Mouse (Mus musculus) lung, embryonic 16.5 days (tissue): ENCODE results near the gene Mark3. TPM values are rescaled to one million over a fixed set of nuclear protein-coding genes. Genes with fewer than 3 reads are reported as not detected.
A peak's percentile ranks its signal among the peaks of the same experiment; 100 is the strongest.

Experiments used
- ATAC-seq: fragments of 200-750 bp; cut with Nextera tagmentation; 2 replicates; pipeline ENCODE4 v1.8.0; 2017; ENCODE audit warnings: low read depth, mild to moderate bottlenecking, moderate library complexity
- H3K27ac ChIP-seq: fragments of 300-500 bp; sonication (generic); 2 replicates; pipeline ENCODE4 v1.5.1; 2014; ENCODE audit warnings: mild to moderate bottlenecking, control low read depth, low read length
- H3K27me3 ChIP-seq: fragments of 300-500 bp; sonication (generic); 2 replicates; pipeline ENCODE4 v1.6.1; 2014; ENCODE audit warnings: low read depth, low read length, mixed read lengths; ENCODE audit not compliant: control insufficient read depth, insufficient read depth
- H3K36me3 ChIP-seq: fragments of 300-500 bp; sonication (generic); 2 replicates; pipeline ENCODE4 v1.6.1; 2014; ENCODE audit warnings: low read length; ENCODE audit not compliant: control insufficient read depth, insufficient read depth
- H3K4me1 ChIP-seq: fragments of 300-500 bp; sonication (generic); replicated peaks from 2 replicates; pipeline ENCODE4 v1.6.1; 2014; ENCODE audit warnings: low read length, mixed read lengths; ENCODE audit not compliant: control insufficient read depth, insufficient read depth
- H3K4me2 ChIP-seq: fragments of 300-500 bp; sonication (generic); 2 replicates; pipeline ENCODE4 v1.6.1; 2014; ENCODE audit warnings: low read depth, low read length, control low read depth
- H3K4me3 ChIP-seq: fragments of 300-500 bp; sonication (generic); 2 replicates; pipeline ENCODE4 v1.5.1; 2014; ENCODE audit warnings: mild to moderate bottlenecking, low read length, control low read depth
- H3K9ac ChIP-seq: fragments of 300-500 bp; sonication (generic); 2 replicates; pipeline ENCODE4 v1.6.1; 2014; ENCODE audit warnings: low read length, control low read depth
- H3K9me3 ChIP-seq: fragments of 300-500 bp; sonication (generic); 2 replicates; pipeline ENCODE4 v1.6.1; 2016; ENCODE audit warnings: low read length; ENCODE audit not compliant: control insufficient read depth
- WGBS: fragments of 180-500 bp; shearing (Covaris S2); extraction: QIAGEN DNeasy Blood & Tissue Kit; methylation state at CpG from one replicate; pipeline ENCODE4 v1.1.7; 2014; 5-methylcytosine and 5-hydroxymethylcytosine counted together
- polyA plus RNA-seq: library from polyadenylated mRNA; unstranded; fragments of >200 nt; fragmentation: Nextera tagmentation; extraction: Ambion mirVana; gene quantifications from 2 replicates; pipeline ENCODE4 v1.2.1, GENCODE M21; 2015

Mark3 gene
- 23.5 and 24.0 TPM in 2 replicates for polyA plus RNA-seq

- Histone ChIP-seq H3K27me3 (no peaks in the 10 kb centered on the region), H3K36me3 (no peaks in the 10 kb centered on the region), H3K4me1 (peaks cover 18% of the 10 kb centered on the region), H3K9ac (peak within 1 kb of the TSS; percentile 95), H3K4me2 (peak within 1 kb of the TSS; percentile 87), H3K27ac (peak within 1 kb of the TSS; percentile 92), H3K4me3 (peak within 1 kb of the TSS; percentile 99), H3K9me3 (no peaks in the 10 kb centered on the region)
- ATAC-seq, result peak; percentile 99
- 0% methylated on average over 58 of the region's 75 CpGs for WGBS
Measured at GRCm38 (mm10) chr12:111574074-111574886, at the start of gene Mark3. Gene Mark3 (plus strand): TSS chr12:111574523.

- Histone ChIP-seq H3K4me2 (no peak overlapping the region), H3K4me3 (no peak overlapping the region), H3K27me3 (no peaks in the 10 kb centered on the region), H3K9ac (no peak overlapping the region), H3K27ac (no peak overlapping the region), H3K36me3 (no peaks in the 10 kb centered on the region), H3K4me1 (no peaks in the 10 kb centered on the region), H3K9me3 (no peaks in the 10 kb centered on the region)
- no peak for ATAC-seq
- WGBS, result 71% methylated on average over 3 of the region's 3 CpGs
Measured at GRCm38 (mm10) chr12:111524883-111525282, 49.4 kb upstream of the Mark3 start.

GRCm38 (mm10) chr12:111527643-111528281 is 46.6 kb upstream of the Mark3 start:
- Histone ChIP-seq H3K9ac (peak overlapping the region; percentile 32; the same call in 1 of the 2 replicates), H3K4me1 (no peaks in the 10 kb centered on the region), H3K27ac (no peak overlapping the region), H3K9me3 (no peaks in the 10 kb centered on the region), H3K36me3 (no peaks in the 10 kb centered on the region), H3K4me3 (no peak overlapping the region), H3K4me2 (no peak overlapping the region), H3K27me3 (no peaks in the 10 kb centered on the region)
- no peak for ATAC-seq
- 52% methylated on average over 8 of the region's 8 CpGs for WGBS

GRCm38 (mm10) chr12:111529192-111529591 is 45.1 kb upstream of the Mark3 start:
- Histone ChIP-seq H3K27ac (no peak overlapping the region), H3K27me3 (no peaks in the 10 kb centered on the region), H3K36me3 (no peaks in the 10 kb centered on the region), H3K4me3 (no peak overlapping the region), H3K4me2 (no peak overlapping the region), H3K9ac (no peak overlapping the region), H3K4me1 (no peaks in the 10 kb centered on the region), H3K9me3 (no peaks in the 10 kb centered on the region)
- 13% methylated on average over 8 of the region's 8 CpGs for WGBS
- no peak for ATAC-seq

- no peak for ATAC-seq
- H3K4me3 ChIP-seq, result no peak overlapping the region
- no peaks in the 10 kb centered on the region for H3K9me3 ChIP-seq
- no peaks in the 10 kb centered on the region for H3K36me3 ChIP-seq
- no peaks in the 10 kb centered on the region for H3K27me3 ChIP-seq
- WGBS, result 49% methylated on average over 11 of the region's 11 CpGs
- no peak overlapping the region for H3K4me2 ChIP-seq
- peaks cover 8% of the 10 kb centered on the region for H3K4me1 ChIP-seq
- H3K9ac ChIP-seq, result no peak overlapping the region
- no peak overlapping the region for H3K27ac ChIP-seq
Measured at GRCm38 (mm10) chr12:111533096-111533794, 41.1 kb upstream of the Mark3 start.

GRCm38 (mm10) chr12:111535281-111535680 is 39.0 kb upstream of the Mark3 start:
- no peak overlapping the region for H3K9ac ChIP-seq
- peaks cover 19% of the 10 kb centered on the region for H3K4me1 ChIP-seq
- ATAC-seq, result no peak
- no peaks in the 10 kb centered on the region for H3K9me3 ChIP-seq
- WGBS, result 50% methylated on average over 6 of the region's 6 CpGs
- peaks cover 7% of the 10 kb centered on the region; the same call in 1 of the 2 replicates for H3K36me3 ChIP-seq
- no peaks in the 10 kb centered on the region for H3K27me3 ChIP-seq
- no peak overlapping the region for H3K4me2 ChIP-seq
- no peak overlapping the region for H3K27ac ChIP-seq
- no peak overlapping the region for H3K4me3 ChIP-seq

GRCm38 (mm10) chr12:111535762-111536161 is 38.6 kb upstream of the Mark3 start:
- ATAC-seq, result no peak
- H3K27ac ChIP-seq, result no peak overlapping the region
- 62% methylated on average over 5 of the region's 5 CpGs for WGBS

GRCm38 (mm10) chr12:111536746-111537145 is 37.6 kb upstream of the Mark3 start:
- H3K27me3 ChIP-seq, result no peaks in the 10 kb centered on the region
- H3K4me3 ChIP-seq, result peak overlapping the region; percentile 97
- ATAC-seq, result no peak
- peaks cover 20% of the 10 kb centered on the region for H3K36me3 ChIP-seq
- H3K4me2 ChIP-seq, result peak overlapping the region; percentile 69
- no peaks in the 10 kb centered on the region for H3K9me3 ChIP-seq
- H3K27ac ChIP-seq, result no peak overlapping the region; the same call in 1 of the 2 replicates
- peak overlapping the region; percentile 99 for H3K9ac ChIP-seq
- peaks cover 19% of the 10 kb centered on the region for H3K4me1 ChIP-seq
- 51% methylated on average over 4 of the region's 4 CpGs for WGBS

More at GRCm38 (mm10) chr12:111535762-111536161, 38.6 kb upstream of the Mark3 start:
- no peaks in the 10 kb centered on the region for H3K27me3 ChIP-seq
- H3K9me3 ChIP-seq, result no peaks in the 10 kb centered on the region
- H3K9ac ChIP-seq, result no peak overlapping the region
- peaks cover 19% of the 10 kb centered on the region for H3K4me1 ChIP-seq
- no peak overlapping the region for H3K4me3 ChIP-seq
- H3K4me2 ChIP-seq, result no peak overlapping the region
- H3K36me3 ChIP-seq, result peaks cover 11% of the 10 kb centered on the region; the same call in 1 of the 2 replicates

- Histone ChIP-seq H3K9ac (peak overlapping the region; percentile 99), H3K9me3 (no peaks in the 10 kb centered on the region), H3K27ac (peak overlapping the region; percentile 82), H3K27me3 (no peaks in the 10 kb centered on the region), H3K4me1 (peaks cover 19% of the 10 kb centered on the region), H3K4me2 (peak overlapping the region; percentile 69), H3K36me3 (peaks cover 25% of the 10 kb centered on the region), H3K4me3 (peak overlapping the region; percentile 97)
- ATAC-seq, result peak; percentile 38; the same call in 1 of the 2 replicates
- under 1% methylated on average over 22 of the region's 22 CpGs for WGBS
Measured at GRCm38 (mm10) chr12:111537341-111537740, 37.0 kb upstream of the Mark3 start.
